Mouse (Mus musculus): ENCODE data around the gene Gm7030.
"Not testable (repeated sequence)": the region's sequence is repeated elsewhere in the genome, so short reads cannot be mapped to it uniquely, and the experiment has no call there.

DNA sequence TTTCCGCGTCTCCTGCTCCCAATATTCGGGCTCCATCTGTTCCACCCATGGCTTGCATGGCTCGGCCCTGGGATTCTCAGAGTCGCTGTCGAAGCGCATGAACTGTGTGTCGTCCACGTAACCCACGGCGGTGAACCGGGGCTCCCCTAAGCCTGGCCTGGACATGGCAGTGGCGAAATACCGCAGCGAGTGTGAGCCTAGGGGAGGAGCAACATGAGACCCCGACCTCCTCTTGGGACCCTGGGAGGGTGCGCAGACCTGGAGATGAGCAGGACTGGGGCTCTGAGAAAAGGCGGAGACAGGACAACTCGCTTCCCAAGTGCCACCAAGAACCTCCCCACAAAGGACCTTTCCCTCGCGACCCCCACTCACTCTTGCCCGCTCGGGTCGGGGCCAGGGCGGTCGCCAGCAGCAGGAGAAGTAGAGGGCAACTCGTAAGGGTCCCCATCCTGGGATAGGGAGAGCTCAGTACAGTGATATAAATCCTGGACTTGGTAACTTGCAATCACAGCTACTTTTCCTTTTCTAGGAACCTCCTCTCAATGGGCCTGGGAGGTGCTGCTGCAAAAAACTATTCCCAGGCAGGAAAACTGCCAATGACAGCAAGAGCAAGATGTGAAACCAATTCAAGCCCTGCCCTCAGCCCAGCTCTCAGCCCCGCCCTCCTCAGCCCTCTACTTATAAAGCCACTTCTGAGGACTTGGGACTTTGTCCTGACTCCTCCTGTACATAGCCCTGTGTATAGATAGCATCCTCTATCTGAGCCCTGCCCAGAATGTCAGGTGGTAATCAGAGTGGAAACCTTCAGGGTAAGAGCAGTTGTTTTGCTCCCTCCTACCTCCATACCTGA lies at the start of gene Gm7030:
- not testable (repeated sequence) for TF ChIP-seq CTCF, EP300 (IDR thresholded peaks at IDR 0.05)

Data from lung, postnatal 0 days (tissue).